Mouse (Mus musculus): ENCODE data around the gene Mob3a. TPM values are rescaled to one million over a fixed set of nuclear protein-coding genes. Genes with fewer than 3 reads are reported as not detected.

Gene Mob3a
- total and polyA plus RNA-seq, 3 experiments: 56.9 to 84.2 (median 71.4) TPM

GRCm38 (mm10) chr10:80741634-80742179 is 39.9 kb upstream of the Mob3a start:
- Histone ChIP-seq H3K27me3 (replicated peaks) (no peaks in the 10 kb centered on the region), H3K36me3 (replicated peaks in 1 of 2; ENCODE audit: control insufficient read depth in 1 of 2, insufficient read depth in 1 of 2, low read length in 1 of 2) (peaks cover 0 to 23% of the 10 kb centered on the region in 2 experiments), H3K9ac (ENCODE audit: insufficient read depth, low read depth) (peak overlapping the region; percentile 93), H3K4me1 (ENCODE audit: control insufficient read depth in 1 of 2, insufficient read depth in 2 of 2) (peaks cover 14 to 50% of the 10 kb centered on the region in 2 experiments), H3K79me2 (replicated peaks; ENCODE audit: control insufficient read depth, extremely low read depth, insufficient read depth, poor library complexity, severe bottlenecking) (peaks cover 52% of the 10 kb centered on the region), H3K4me3 (replicated peaks in 1 of 3; ENCODE audit: low read depth in 2 of 3, low read length in 2 of 3, poor library complexity in 1 of 3) (peak overlapping the region; percentile 72 to 97 (median 89)), H3K27ac (ENCODE audit: insufficient read depth, low read depth) (peak overlapping the region; percentile 9; the same call in 1 of the 2 replicates), H3K9me3 (replicated peaks; ENCODE audit: low read length) (no peaks in the 10 kb centered on the region), H3K4me2 (ENCODE audit: insufficient read depth, low read depth, poor library complexity, severe bottlenecking) (peak overlapping the region; percentile 64; the same call in 1 of the 2 replicates)
- no peak for DNase-seq (ENCODE audit: extremely low read depth)
- TF ChIP-seq ZNF384 (IDR thresholded peaks at IDR 0.05; ENCODE audit: low read depth, low read length) (no peak), RAD21 (IDR thresholded peaks at IDR 0.05; ENCODE audit: low read depth, low read length) (no peak), CTCF (conservative IDR thresholded peaks at IDR 0.05 in 1 of 2, IDR thresholded peaks at IDR 0.05 in 1 of 2; ENCODE audit: low read depth in 2 of 2, low read length in 2 of 2) (no peak), MAFK (IDR thresholded peaks at IDR 0.05; ENCODE audit: insufficient replicate concordance, low read length) (no peak), MAZ (IDR thresholded peaks at IDR 0.05; ENCODE audit: low read depth, low read length) (no peak), MYC (IDR thresholded peaks at IDR 0.05; ENCODE audit: low read depth, low read length) (no peak), SIN3A (IDR thresholded peaks at IDR 0.05; ENCODE audit: low read length) (no peak), SMC3 (IDR thresholded peaks at IDR 0.05; ENCODE audit: low read depth, low read length) (no peak), JUN (IDR thresholded peaks at IDR 0.05; ENCODE audit: insufficient read depth, low read depth, low read length) (no peak), GABPA (IDR thresholded peaks at IDR 0.05; ENCODE audit: insufficient replicate concordance, low read depth, low read length) (no peak), E2F4 (IDR thresholded peaks at IDR 0.05; ENCODE audit: insufficient replicate concordance, low read depth, low read length) (no peak), JUND (conservative IDR thresholded peaks at IDR 0.05; ENCODE audit: low read depth, low read length) (no peak), ELF1 (IDR thresholded peaks at IDR 0.05; ENCODE audit: low read depth, low read length) (no peak), ZC3H11A (IDR thresholded peaks at IDR 0.05; ENCODE audit: low read depth, low read length) (no peak), UBTF (IDR thresholded peaks at IDR 0.05; ENCODE audit: low read depth, low read length) (no peak), POLR2AphosphoS2 (IDR thresholded peaks at IDR 0.05; ENCODE audit: low read depth, low read length) (no peak), KAT2A (IDR thresholded peaks at IDR 0.05; ENCODE audit: insufficient replicate concordance, low read length) (no peak), IRF4 (IDR thresholded peaks at IDR 0.05; ENCODE audit: low read depth, low read length) (no peak)
- dilution Hi-C loops (cut with MboI; ENCODE audit: extremely low pct_ligation_motif_present, extremely low pct_unique_long_range_greater_than_20kb, low sequenced_read_pairs) (no loop called here), in situ Hi-C loops (cut with MboI; ENCODE audit: low pct_ligation_motif_present, low pct_unique_long_range_greater_than_20kb, low sequenced_read_pairs) (no loop called here)

- peak overlapping the region; percentile 72 to 97 (median 89) for H3K4me3 ChIP-seq (replicated peaks in 1 of 3; ENCODE audit: low read depth in 2 of 3, low read length in 2 of 3, poor library complexity in 1 of 3)
- dilution Hi-C loops (cut with MboI; ENCODE audit: extremely low pct_ligation_motif_present, extremely low pct_unique_long_range_greater_than_20kb, low sequenced_read_pairs): no loop called here
- peaks cover 14 to 54% of the 10 kb centered on the region in 2 experiments for H3K4me1 ChIP-seq (ENCODE audit: control insufficient read depth in 1 of 2, insufficient read depth in 2 of 2)
- no peaks in the 10 kb centered on the region for H3K9me3 ChIP-seq (replicated peaks; ENCODE audit: low read length)
- TF ChIP-seq POLR2AphosphoS2 (IDR thresholded peaks at IDR 0.05; ENCODE audit: low read depth, low read length) (no peak), MXI1 (IDR thresholded peaks at IDR 0.05; ENCODE audit: low read depth, low read length) (no peak), IRF4 (IDR thresholded peaks at IDR 0.05; ENCODE audit: low read depth, low read length) (no peak)
- H3K36me3 ChIP-seq (replicated peaks in 1 of 2; ENCODE audit: control insufficient read depth in 1 of 2, insufficient read depth in 1 of 2, low read length in 1 of 2): peaks cover 0 to 27% of the 10 kb centered on the region in 2 experiments
- DNase-seq (ENCODE audit: extremely low read depth): no peak
- no peak overlapping the region for H3K27ac ChIP-seq (ENCODE audit: insufficient read depth, low read depth)
- H3K9ac ChIP-seq (ENCODE audit: insufficient read depth, low read depth): peak overlapping the region; percentile 93
- H3K79me2 ChIP-seq (replicated peaks; ENCODE audit: control insufficient read depth, extremely low read depth, insufficient read depth, poor library complexity, severe bottlenecking): peaks cover 57% of the 10 kb centered on the region
- peak overlapping the region; percentile 64 for H3K4me2 ChIP-seq (ENCODE audit: insufficient read depth, low read depth, poor library complexity, severe bottlenecking)
- H3K27me3 ChIP-seq (replicated peaks): no peaks in the 10 kb centered on the region
- in situ Hi-C loops (cut with MboI; ENCODE audit: low pct_ligation_motif_present, low pct_unique_long_range_greater_than_20kb, low sequenced_read_pairs): no loop called here
These were observed 39.4 kb upstream of the Mob3a start for GRCm38 (mm10) chr10:80741146-80741545.
